Mouse (Mus musculus) urinary bladder, adult 2 months (tissue): ENCODE results near the gene Mb21d2. TPM values are rescaled to one million over a fixed set of nuclear protein-coding genes. Genes with fewer than 3 reads are reported as not detected.

Source experiments
- DNase-seq: peaks from one replicate; pipeline ENCODE4 v3.0.0; 2022; ENCODE audit warnings: low spot score
- polyA plus RNA-seq: library from polyadenylated mRNA; depleted of rRNA; stranded (reverse); fragments of >200 nt; gene quantifications from 2 replicates; pipeline ENCODE4 v1.2.3, GENCODE M21; 2012; rRNA removed

Mb21d2 gene
- polyA plus RNA-seq, 1 experiment: 8.1 TPM

GRCm38 (mm10) chr16:28793115-28793514 is 136.4 kb downstream of the Mb21d2 start:
- DNase-seq: no peak

Other genes starting within 250 kb of the Mb21d2 start
- 0.17 and 0.25 TPM in 2 replicates for gene Fgf12, start 176.6 kb downstream of the Mb21d2 start, polyA plus RNA-seq